Mouse (Mus musculus) retina, embryonic 14.5 days (tissue): ENCODE measurements around the gene Macc1.
A peak's percentile ranks its signal among the peaks of the same experiment; 100 is the strongest.

Experiments used
- DNase-seq: peaks from one replicate; pipeline ENCODE4 v3.0.0-alpha.2; 2015; ENCODE audit warnings: low spot score

Macc1 gene

DNA sequence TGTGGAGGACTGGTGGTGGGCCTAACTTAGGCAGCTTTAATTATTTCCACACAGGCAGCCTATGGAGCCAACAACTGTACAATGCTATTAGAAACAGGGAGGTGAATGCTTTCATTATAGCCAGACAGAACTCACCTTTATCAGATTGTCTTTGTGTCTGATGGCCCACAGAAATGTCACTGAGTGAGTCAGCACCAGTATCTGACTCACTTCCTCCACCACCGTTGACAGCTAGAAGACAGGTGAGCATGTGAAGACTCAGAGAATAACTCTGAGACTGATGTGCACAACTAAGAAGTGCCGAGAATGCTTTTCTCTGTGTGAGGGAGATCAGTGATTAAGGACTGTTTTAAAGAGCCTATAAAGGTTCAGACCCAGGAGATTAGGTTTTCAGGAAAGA lies 73.9 kb downstream of the Macc1 start:
- DNase-seq: no peak

DNA sequence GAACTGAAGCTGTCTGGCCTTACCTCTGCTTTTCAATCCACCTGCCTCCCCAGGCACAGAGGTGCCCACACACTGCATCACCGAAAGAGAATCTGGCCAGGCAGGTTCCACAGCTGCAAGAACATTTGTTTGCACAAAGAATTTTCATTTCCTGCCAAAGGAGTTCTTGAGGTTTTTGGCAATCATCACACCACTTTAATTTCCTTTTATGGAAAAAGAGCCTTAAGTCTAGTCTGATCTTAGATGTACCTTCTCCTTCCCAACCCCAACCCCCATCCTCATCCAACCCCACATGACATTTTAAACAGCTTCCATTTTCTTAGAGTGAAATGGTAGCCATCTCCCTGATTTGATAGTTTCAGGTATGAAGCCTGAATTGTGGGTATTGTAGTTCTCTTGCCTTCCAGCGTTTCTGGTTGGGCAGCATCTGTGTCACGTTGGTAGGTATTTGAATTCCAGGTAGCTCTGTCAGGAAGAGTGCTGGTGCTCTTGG lies 76.2 kb downstream of the Macc1 start:
- DNase-seq: no peak

DNA sequence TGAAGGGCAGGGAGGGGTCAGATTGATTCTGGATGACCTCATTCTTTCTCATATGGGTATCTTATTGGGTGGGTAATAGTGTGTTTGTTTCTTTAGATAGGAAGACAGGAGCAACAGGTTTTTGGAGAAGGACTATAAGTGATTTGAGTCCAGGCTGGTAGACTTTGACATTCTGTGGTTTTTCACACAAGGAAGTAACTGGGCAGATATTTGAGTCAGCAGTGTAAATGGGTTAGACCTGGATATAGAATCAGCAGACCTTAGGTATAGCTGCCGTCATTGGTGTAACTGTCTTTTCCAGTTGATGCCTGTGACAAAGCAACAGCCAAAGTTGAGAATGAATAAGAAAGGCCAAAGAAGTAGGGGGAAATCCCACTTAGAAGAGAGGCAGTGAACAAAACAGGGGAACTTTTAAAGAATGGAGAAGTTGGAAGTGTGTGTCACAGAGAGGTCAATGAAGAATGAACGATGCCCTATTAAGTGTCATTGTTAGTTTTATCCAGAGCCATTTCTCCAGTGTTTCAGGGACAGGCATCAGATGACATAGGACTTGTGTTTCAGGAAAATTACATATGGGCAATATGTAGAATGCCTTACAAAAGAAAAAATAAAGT lies 84.1 kb downstream of the Macc1 start:
- DNase-seq: no peak

- DNase-seq: no peak
Observed at GRCm38 (mm10) chr12:119402273-119402672, 88.2 kb downstream of the Macc1 start.

DNA sequence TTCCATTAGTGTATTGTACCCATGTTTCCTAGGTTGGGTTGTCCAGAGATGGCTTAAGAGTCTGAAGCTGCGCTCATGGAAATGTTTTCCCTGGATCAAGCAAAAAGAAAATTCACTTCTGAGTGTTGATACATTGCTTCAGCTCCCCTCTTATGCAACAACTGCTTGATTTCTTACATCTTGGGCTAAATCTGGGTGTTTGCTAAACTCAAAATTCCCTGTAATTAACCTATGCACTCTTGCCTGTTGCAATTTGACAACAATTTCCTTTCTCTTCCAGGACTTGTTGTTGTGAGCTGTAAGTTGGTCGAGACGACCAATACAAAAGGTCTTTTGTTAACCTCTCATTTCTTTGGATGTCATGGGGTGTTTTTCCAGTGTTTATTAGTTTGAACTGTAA lies 88.7 kb downstream of the Macc1 start:
- no peak for DNase-seq

GRCm38 (mm10) chr12:119404810-119405209 lies 90.7 kb downstream of the Macc1 start:
- DNase-seq: no peak

DNA sequence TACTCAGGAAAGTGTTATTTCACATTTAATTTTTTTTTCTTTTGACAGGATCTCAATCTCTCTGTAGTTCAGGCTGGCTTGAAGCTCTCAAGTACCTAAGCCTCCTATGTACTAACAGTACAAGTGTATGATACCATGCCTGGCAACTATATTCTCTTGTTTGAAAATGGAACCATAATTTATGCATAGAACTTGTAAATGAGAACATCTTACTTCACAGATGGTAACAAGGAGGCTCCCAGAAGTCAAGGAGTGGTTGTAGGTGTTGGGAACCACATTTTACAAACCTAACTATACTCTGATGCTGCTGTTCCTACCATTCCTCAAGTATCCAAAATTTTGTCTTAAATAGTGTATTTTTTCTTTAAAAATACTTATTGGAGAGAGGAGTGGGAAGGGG lies 96.5 kb downstream of the Macc1 start:
- no peak for DNase-seq

GRCm38 (mm10) chr12:119410956-119411355 lies 96.9 kb downstream of the Macc1 start:
- no peak for DNase-seq

GRCm38 (mm10) chr12:119411982-119412381 lies 97.9 kb downstream of the Macc1 start:
- no peak for DNase-seq

DNA sequence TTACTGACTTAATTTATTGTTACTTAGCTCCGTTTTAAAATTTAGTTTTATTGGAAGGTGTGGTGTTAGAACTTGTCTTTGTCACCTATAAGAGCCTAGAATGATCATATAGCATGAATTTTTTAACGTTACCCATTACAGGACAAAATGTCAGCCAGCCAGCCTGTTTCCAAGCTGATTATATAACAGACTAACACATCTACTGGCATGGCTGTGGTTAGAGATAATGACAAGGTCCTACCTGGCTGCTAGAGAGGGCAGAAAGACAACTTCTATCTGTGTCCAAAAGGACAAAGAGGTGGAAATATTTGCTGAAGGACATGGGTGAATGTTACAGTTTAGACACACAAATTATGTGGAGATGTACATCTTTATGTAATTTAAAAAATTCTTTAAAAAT lies 101.8 kb downstream of the Macc1 start:
- no peak for DNase-seq

GRCm38 (mm10) chr12:119425749-119426148 lies 111.7 kb downstream of the Macc1 start:
- no peak for DNase-seq

DNA sequence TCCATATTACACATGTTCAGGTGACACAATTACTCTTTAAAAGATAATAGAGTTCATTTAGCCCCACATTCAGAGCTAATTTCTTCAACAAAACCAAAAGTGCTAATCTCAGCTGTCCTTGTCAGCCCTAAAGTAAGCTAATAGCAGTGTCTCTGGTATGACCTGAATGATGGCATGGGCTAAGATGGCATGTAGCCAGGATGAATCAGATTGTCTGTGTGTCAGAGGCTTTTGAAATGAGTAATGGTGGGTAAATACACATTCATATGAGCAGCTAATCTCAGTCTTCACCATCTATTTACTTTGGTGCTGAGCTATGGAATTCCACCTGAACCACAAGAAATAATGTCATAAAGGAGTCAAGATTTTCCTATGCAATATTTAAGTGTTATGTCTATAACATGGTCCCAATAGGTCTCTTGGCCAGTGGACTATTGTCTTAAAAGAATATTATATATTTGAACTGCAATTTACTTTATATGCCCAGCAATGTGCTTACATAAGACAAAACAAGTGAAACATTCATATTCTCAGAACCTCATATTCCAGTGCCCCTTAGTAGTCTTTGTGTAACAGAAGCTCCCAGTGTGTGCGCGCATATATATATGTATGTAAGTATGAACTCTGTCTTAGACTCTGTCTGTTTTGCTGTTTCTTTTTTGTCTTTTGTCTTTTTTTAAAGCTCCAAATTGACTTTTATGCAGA lies 112.3 kb downstream of the Macc1 start:
- no peak for DNase-seq

GRCm38 (mm10) chr12:119426887-119427204 lies 112.8 kb downstream of the Macc1 start:
- peak; percentile 81 for DNase-seq

DNA sequence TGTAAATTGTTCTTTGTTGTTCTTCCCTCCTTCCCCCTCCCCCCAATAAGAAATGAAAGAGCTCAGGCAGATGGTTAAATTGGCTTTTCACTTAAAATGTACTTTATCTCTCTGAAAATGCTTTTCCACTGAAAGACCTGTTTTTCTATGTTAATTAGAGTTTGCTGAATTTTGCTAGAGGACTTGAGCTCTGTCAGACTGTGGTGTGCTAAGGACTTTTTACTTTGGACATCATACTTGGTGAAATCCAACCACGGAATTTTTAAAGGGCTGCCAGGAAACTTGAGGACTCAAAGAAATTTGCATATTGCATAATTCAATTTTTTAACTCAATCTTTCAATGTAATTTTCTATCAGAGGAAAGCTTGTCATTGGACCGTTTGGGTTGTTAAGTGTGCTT lies 126.7 kb downstream of the Macc1 start:
- DNase-seq: no peak

DNA sequence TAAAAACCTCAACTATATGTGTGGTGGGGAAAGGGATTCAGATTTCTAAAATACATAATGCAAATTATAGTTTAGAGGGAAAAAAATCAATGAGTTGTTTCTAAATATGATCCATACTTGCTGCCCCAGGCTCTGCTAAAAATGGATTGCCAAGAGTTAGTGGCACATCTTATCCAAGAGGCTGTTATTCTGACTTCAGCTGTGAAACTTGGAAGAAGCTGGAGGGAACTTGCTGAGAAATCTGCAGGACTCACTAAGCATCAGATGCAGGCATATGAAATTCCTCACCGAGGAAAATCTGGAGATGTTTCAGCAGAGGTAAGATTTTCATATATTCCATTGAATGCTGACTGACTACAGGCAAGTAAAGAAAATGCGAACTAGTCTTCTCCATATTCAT lies 136.0 kb downstream of the Macc1 start:
- DNase-seq: no peak

DNA sequence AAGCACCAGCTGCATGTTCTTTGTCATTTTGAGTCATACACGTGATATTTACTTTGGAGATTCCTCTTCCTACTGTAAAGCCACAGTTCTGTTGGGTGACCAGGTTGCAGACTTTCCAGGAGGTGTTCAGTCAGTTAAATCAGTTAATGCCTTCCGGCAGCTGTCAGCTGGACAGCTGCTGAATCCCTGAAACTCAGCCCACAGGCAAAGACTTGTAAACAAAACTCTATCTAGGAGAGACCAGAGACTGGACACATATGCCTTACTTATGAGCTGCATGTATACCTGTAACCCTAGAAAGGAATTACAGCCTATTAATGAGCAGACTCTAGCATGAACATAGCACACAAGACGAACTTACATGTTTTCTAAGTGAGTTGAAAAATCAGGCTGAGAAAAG lies 137.2 kb downstream of the Macc1 start:
- DNase-seq: no peak

DNA sequence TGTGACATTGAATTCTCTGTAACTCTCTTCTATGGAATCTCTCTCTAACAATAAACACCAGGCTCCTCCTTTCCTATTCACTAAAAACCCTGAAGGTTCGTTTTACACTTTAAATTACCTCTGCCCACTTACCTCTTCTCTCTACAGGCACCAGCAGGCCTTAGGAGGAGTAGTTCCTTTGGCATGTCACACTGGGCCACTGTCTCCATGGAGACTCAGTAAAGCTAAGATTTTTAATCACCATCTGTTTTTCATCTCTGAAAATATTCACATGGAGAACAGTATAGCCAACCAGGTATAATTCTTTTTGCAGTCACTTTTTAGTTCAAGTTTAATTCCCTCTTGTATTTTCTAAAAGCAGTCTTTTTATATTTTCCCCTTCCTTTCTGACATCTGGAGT lies 140.0 kb downstream of the Macc1 start:
- DNase-seq: no peak

- peak; percentile 59 for DNase-seq
Observed at GRCm38 (mm10) chr12:119464040-119464939, 150.2 kb downstream of the Macc1 start.

GRCm38 (mm10) chr12:119464940-119465245 lies 150.8 kb downstream of the Macc1 start:
- no peak for DNase-seq

DNA sequence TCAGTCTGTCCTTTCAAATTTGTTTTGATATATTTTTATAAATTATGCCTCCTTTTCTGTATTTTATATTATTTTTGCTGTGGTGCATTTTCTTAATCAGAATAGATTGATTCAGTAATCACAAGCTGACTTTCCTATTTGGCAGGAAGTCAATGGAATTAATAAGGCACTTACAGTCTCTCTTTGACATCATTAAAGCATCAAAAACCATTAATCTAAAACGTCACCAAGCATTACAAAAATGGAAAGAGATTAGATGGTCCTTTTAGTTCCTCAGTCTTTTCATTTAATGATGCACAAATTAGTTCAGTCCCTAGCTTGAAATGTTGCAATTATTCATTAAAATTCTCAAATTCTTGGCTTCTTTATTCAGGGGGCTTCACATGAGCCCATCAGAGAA lies 153.6 kb downstream of the Macc1 start:
- no peak for DNase-seq

DNA sequence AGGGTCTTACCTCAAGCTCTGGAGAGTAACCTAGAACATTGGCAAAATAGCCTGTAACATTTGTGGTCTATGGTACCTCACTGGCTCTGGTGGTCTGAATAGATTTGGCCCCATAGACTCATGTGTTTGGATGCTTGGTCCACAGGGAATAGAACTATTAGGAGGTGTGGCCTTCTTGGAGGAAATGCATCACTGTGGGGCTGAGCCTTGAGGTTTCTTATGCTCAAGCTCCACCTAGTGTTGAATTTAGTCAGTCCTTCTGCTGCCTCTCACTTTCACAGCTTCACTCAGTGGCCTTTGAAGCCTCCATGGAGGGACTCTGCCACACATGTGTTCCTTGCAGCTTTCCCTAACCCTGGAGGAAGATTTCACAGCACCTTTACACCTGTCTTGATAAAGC lies 156.2 kb downstream of the Macc1 start:
- DNase-seq: peak; percentile 42

- no peak for DNase-seq
Observed at GRCm38 (mm10) chr12:119483296-119483695, 169.2 kb downstream of the Macc1 start.

GRCm38 (mm10) chr12:119483922-119484631 lies 170.0 kb downstream of the Macc1 start:
- no peak for DNase-seq
